Mouse (Mus musculus) cerebellum, adult 11 months (tissue): ENCODE data around the gene Mup1.
"Not testable (repeated sequence)": the region's sequence is repeated elsewhere in the genome, so short reads cannot be mapped to it uniquely, and the experiment has no call there.

Source experiments
- DNase-seq: peaks from one replicate; pipeline ENCODE4 v3.0.0; 2022

The Mup1 gene

GRCm38 (mm10) chr4:60501860-60502259, at the start of gene Mup1:
Gene Mup1 (minus strand): TSS chr4:60501960.
- not testable (repeated sequence) for DNase-seq
